Mouse (Mus musculus) kidney, adult 11 months (tissue): ENCODE results near the gene Cmc2.

Experiments used
- DNase-seq: peaks from one replicate; pipeline ENCODE4 v3.0.0; 2022

The Cmc2 gene

DNA sequence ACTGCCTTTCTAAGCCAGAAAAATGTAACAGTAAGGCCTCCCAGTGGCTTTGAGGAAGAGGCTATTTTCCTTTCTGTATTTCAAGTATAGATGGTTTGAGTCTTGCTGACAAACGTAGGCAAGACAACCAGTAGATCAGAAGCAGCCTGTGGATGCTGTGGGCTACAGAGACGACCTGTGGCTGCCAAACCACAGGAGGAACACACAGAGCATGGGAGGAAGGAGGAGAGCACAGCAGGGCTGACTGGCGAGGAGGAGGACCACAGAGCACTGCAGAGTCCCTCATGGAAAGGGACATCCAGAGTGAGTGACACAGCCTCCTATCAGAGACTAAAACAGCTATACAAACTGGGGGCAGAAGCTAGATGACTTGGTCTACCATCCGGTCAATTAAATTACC is 16.0 kb downstream of the Cmc2 start:
- no peak for DNase-seq

DNA sequence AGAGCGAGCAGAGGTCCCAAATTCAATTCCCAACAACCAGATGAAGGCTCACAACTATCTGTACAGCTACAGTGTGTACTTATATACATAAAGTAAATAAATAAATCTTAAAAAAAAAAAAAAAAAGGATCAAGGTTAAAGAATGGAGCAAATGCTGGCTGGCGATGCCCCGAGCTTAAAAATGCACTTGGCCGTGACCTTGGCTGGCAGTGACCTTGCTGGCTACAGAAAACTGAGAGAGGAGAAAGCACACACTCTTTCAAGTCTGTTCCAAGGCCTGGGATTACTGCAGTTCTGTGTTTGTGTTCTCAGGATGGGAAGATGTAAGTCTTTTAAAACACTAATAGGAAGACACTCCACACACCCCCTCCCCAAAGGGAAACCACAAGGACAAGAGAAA is 16.5 kb downstream of the Cmc2 start:
- DNase-seq = no peak

DNA sequence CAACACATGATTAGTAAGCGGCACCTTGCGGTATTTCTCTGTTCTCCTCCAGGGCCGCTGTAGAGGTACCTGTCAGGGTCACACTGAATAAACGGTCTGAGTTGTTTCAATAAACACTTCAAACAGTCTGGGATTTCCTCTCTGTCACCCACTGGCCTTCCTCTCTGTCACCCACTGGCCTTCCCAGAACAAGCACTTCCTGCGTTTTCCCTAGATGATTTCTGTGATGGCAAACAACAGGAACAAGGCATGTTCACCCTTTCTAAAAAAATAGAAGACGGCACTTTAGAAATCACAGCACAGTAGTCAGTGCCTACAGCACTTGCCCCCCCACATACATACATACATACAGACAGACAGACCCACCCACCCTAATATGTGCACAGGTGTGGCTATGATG is 25.7 kb downstream of the Cmc2 start:
- no peak for DNase-seq

DNA sequence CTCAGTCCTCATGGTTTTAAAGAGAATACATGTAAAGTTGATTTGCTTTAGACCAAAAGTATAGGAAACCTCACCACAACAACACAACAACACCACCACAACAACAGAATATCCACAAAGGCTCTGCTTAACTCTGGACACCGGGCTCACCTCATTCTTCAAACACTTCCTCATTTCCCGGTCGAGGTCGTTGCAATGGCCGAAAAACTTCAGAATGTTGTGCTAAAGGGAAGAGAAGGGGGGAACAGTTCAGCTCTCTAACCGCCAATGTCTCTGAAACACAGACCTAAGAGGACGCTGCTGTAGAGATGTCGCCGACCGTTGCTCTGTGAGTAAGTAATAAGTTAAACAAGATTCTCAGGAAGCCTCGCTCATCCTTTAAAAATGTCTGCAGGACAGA is 27.3 kb downstream of the Cmc2 start:
- DNase-seq = no peak

DNA sequence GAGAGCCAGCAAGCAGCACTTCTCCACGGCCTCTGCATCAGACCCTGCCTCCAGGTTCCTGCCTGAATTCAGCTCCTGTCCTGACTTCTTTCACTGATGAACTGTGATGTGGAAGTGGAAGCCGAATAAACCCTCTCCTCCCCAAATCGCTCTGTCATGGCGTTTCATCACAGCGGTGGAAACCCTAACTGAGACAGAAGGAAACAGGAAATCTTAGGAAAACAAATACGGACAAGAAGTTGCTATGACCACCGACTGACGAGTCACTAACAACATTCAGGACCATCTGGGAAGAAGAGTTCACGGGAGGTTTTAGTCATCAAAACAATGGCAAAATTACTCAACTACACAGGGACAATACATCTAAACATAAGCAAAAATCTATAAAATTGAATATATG is 28.6 kb downstream of the Cmc2 start:
- DNase-seq = no peak

DNA sequence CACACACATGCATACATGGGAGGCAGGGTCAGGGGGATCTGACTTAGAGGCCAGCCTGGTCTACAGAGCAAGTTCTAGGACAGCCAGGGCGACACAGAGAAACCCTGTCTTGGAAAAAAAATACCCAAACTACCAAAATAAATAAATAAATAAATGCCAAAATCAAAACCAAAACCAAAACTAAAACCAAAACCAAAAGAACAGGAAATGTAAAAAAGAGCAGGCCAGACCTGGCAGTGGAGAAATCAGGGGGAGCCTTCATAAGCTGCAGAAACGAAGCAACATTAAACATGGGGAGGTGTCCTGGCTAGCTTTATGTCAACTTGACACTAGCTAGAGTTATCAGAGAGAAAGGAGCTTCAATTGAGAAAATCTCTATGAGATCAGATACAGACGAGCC is 29.1 kb downstream of the Cmc2 start:
- DNase-seq = no peak

DNA sequence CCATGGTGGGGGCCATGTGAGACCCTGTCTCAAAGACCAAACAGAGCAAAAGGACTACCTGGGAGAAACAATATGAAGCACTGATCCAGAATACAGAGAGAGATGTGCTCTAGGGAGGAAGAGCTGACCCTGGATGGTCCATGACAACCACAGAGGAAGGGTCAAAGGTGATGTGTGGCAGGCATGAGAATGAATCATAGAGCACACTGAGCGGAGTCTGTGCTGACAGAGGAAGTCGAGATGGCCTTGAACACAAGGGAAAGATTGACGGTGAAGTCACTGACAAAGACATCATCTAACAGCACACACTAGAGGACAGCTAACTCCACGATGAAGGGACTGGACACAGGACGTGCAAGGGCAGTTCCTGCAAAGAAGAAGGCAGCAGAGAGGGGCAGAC is 29.8 kb downstream of the Cmc2 start:
- DNase-seq = no peak

DNA sequence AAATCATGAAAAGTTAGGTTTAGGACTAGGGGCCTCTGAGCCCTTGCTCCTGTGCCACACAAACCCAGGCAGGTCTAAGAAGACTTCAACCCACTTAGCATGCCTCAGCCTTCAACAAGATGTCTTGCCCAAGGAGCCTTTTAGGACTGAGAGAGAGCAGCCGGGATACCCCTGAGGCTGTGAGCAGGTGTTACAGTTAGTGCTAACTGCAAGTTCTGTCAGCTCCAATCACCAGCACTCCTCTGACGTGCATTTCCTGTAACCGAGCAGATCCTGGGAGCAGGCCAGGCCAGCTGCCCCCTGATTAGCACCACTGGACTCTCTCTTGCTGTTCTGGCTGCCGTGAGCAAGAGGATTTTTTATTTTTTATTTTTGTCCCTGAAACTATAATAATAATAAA is 33.4 kb downstream of the Cmc2 start:
- no peak for DNase-seq

DNA sequence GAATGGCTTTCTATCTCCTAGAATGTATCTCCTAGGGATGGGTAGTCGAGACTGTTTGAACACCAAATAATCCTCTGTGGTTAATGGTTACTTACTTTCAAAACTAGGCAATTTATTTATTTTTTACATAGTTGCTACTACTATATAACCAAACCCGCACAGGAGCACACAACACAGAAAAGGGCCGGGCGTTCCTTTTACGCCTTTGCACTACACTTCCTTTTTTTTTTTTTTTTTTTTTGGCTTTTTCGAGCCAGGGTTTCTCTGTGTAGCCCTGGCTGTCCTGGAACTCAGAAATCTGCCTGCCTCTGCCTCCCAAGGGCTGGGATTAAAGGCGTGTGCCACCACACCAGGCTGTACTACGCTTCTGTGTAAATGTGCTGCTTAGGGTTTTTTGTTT is 39.9 kb downstream of the Cmc2 start:
- DNase-seq = no peak

DNA sequence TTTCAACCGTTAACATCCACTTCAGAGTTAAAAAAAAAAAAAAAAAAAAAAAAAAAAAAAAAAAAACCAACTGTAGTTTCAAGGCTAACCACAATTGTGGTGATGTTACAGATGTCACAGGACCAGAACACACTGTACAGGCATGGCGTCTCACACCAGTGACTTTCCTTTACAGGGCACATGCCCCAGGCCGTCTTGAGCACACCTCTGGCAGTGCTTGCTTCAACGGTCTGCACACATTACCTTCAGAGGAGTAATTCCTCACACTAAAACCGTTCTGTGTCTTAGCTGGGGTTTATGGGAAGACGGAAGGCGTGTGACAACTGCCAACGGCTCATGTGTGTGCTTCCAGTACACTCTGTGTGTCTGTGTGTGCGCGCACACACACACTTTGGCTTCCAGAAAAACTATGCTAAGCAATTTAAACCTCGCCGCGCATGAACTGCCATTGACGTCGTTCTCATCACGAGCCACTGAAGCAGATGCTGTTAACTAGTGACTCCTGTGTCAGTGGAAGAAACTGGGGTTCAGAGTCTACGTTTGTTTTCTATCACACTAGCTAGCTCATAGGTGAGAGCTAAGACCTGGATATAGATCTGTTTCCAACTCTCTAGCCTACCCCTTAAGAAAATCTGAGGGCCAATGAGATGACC is 45.3 kb downstream of the Cmc2 start:
- DNase-seq = no peak

DNA sequence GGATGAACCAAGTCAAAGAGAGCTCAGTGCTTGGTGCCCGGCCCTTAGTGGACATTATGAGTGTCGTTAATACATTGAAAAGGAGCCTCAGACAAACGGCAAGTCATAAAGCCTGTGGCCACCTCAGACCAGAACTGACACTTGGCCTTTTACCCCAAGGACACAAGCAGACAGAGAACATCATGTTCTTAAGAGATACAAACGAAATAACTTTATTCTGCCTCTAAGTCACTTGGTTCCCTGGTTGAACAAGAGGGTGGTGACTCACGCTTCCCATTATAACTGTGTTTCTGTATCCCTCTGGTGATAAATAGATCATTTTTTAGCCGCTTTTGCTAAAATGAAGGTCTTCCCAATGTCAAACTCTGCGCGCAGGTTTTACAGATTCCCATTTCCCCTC is 47.3 kb downstream of the Cmc2 start:
- no peak for DNase-seq

DNA sequence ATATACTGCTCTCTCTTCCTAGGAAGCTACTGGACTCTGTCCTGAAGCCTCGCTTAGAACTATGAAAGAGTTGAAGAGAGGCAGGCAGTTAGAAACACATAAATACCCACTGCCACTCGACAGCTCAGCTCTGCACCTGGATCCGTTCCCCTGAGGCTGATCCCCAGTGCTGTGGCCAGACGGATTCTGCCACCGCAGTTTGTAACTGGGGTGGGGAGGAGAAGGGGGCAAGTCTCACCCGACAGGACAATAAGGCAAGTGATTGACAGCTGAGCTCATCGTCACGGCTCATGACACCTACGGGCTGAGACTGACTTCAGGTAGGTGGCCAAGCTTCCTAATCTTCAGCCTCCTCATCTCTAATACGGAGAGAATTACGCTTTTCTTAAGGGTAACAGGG is 47.7 kb downstream of the Cmc2 start:
- no peak for DNase-seq

DNA sequence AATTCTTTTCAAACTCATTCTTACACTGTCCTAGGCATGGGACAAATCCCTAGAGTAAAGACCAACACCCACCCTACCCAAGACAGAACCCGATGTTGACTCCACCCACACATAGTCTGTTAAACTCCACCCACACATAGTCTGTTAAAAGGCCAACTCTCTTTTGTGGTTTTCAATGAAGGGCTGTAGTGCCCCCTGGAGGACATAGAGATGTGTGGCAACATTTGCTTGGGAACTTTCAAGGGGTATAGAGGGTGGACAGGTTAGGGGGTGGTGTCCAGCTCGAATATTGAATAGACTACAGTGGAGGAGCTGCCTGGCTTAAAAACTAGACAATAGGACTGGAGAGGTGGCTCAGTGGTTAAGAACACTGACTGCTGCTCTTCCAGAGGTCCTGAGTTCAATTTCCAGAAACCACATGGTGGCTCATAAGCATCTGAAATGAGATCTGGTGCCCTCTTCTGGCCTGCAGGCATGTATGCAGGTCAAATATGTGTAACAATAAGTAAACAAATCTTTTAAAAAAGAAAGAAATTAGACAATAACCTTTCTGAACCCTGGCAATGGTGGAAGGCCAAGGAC is 48.4 kb downstream of the Cmc2 start:
- DNase-seq = no peak

DNA sequence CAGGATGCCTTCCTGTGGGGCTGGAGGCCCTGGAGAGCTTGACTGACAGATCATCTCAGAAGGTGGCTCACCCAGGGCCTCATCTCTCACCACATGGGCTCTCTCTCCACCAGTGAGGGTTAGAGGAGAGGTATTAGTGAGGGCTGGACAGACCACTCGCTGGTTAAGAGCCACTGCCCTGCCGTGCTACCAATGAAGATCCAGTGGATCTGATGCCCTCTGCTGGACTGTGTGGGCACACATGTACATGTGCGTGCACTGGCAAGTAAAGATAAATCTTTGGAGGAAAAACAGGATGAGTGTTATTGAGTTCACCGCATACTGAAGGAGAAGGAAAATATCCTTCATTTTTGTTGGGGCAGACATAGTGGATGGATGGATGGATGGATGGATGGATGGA is 52.6 kb downstream of the Cmc2 start:
- peak; percentile 47 for DNase-seq

DNA sequence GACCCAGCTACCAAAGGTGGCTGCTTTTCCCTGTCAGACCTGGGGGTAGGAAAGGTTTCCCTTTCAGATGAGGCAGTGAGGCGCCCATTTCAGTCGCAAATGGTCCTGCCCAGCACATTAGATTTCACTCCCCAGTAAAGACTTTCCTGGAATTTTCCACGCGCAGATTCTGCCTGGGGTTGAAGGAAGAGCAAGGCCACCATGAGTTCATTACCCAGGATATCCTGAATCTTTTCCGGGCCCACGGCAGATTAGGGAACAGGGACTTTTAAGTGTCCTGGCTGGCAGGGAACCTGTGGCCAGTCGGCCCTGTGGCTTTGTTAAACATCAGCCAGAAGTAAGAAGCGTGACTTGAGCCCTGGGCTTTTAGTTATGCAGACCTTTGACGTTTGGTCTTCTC is 53.9 kb downstream of the Cmc2 start:
- DNase-seq = peak; percentile 63

DNA sequence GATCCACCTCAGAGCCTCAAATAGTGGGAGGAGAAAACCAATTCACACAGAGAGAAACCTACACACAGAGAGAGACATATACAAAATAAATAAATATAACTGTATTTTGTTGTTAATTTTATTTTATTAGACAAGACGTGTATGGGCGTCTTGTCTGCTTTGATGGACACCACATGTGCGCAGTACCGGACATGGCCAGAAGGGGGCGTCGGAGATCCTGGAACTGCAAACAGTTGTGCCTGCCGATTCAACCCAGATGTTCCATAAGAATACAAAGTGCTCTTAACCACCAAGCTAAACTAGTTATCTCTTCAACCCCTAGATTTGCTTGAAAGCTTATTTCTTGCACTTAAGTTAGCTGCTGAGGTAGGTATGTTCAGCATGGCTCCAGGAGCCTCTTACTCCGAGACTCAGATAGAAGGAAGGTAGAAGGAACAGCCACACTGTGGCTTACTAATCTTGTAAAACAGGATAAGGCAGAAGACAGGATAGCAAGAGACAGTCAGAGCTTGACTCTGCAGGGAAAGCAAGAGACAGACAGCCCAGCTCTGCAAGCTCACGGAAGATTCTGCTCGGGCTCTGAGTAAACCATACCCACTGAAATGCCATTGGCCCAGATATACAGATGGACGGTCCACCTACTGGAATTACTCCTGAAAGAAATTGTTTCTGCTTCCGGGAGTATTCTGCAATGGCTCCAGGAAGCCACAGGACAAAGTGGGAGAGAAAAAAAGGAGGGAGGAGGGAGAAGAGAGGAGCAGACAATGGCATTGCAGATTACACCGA is 54.9 kb downstream of the Cmc2 start:
- DNase-seq = peak; percentile 19

DNA sequence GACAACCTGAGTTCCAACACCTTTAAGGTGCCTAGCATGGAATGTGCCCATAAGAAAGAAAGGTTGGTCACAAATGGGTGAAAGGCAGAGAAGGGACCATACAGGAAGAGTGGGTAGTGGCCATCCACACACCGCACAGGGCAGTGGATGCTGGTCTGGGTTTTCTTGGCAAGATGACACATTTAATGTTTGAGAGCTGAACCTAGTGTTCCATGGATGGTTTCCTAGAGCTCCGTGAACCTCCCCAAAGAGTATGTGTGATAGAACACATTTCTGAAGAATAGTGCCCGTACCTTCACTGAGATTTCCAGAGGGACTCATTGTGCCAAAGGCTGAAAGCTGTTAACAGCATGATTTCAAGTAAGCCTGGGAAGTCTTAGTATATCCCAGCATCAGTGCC is 56.7 kb downstream of the Cmc2 start:
- DNase-seq = no peak

DNA sequence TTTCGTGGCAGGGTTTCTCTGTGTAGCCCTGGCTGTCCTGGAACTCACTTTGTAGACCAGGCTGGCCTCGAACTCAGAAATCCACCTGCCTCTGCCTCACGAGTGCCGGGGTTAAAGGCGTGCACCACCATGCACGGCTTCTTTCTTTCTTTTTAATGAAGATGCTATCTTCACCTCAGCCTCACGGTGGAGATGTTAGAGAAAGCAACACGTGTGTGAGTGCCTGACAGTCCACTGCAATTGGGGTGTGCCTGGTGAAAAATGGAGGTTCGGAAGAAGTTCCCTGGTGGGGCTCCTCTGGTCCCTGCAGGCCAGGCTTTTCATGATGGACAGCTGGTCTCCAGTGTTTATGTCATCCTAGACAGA is 57.2 kb downstream of the Cmc2 start:
- DNase-seq = no peak

DNA sequence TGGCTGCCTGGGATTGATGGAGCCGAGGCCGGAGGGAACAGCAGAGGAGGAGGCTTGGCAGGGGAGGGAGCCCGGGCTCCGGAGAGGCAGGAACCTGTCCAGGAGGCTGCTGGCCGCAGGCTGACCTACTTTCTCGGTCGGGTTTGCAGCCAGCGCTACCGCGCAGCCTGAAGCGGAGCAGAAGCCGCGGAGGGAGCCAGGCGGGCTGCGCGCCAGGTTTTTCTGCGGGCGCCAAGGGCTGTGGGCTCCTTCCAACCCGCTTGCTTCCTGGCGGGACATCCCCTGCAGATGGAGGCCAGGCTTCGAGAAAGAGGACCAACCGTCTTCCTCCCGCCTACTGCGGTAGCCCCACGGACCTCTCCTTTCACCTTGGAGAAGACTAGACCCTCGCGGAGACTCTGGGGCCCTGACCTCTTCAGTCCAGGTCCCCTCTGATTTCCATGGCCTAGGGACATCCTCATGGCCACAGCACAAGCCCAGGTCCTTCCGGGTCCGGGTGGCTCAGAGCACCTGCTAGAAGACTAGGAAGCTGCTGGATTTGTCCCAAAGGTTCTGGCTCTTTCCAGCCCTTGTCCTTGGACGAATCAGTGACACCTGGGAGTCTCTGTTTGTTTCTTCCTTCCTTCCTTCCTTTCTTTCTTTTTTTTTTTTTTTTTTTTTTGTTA is 57.8 kb downstream of the Cmc2 start:
- peak; percentile 75 for DNase-seq

DNA sequence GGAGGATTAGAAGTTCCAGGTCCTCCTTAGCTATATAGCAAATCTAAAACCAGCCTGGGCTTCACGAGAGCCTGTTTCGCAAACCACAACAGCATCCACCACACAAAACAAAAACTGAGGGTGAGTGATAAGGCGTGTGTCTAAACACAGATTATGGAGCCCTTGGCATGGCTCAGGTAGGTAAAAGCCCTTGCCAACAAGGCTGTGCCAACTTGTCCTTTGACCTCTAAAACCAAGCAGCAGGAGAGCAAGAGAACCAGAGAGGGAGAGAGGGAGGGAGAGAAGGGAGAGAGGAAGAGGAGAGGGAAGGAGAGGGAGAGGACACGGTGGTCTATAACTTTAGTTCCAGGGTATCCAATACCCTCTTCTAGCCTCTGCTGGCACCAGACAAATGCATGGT is 59.1 kb downstream of the Cmc2 start:
- no peak for DNase-seq

DNA sequence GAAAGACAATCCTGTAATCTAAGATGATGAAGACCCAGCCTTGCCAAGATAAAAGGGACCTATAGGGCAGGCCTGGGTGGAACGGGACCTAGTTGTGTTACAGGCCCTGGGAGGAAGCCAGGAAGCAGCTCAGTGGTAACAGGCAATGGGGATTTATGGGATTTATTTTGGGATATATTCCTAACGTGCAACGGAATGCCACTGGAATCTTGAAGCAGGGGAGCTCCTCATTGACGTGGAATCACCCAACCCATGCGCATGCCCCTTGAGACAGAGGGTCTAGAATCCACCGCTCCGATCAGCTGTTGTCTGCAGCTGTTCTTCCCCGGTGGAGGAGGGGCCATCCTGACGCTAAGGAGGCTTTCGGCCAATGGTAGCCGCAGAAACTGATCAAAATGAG is 69.2 kb downstream of the Cmc2 start:
- DNase-seq = no peak

DNA sequence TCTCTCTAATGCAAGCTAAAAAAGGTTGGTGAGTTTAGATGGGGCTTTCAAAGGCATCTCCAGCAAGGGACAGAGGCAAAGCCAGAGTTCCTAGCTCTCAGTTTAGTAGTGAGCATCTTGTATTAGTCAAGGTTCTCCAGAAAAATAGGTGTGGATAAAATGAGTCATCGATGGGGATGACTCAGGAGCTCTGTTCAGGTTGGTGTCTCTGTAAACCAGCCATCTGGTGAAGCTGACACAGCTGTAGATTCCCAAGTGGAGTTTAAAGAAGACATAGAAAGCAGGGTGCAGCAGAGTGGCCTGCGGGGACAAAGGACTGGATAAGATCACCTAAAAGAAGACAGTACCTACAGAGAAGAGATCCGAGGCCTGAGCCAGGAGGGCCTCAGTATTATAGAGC is 73.2 kb downstream of the Cmc2 start:
- DNase-seq = no peak

DNA sequence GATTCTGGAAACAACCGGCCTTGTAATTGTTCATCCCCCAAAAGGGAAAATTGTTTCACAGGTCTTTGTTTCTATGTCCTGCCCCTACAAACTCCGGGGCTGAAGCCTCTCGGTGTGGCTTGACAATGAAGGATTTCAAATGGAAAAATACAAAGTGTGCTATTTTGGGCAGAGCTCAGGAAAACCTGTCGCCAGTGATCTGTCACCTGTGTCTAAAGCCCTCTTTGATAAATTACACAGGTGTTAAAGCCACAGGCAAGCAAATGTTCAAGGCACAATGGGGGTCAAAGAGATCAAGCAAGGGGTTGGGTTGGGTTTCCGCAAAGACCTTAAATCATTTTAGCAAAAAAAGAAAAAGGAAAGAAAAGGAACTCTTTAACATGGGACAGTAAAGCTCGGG is 78.6 kb downstream of the Cmc2 start:
- DNase-seq = peak; percentile 4
